Mouse (Mus musculus) midbrain, embryonic 12.5 days (tissue): ENCODE results near the gene Olfr1128. TPM values are rescaled to one million over a fixed set of nuclear protein-coding genes. Genes with fewer than 3 reads are reported as not detected.
"Not testable (repeated sequence)": the region's sequence is repeated elsewhere in the genome, so short reads cannot be mapped to it uniquely, and the experiment has no call there.

ENCODE experiments used
- ATAC-seq: fragments of 200-750 bp; cut with Nextera tagmentation; 2 replicates; pipeline ENCODE4 v1.8.0; 2017; ENCODE audit warnings: low read depth, moderate TSS enrichment, moderate library complexity; ENCODE audit not compliant: low FRiP score
- H3K27ac ChIP-seq: fragments of 300-500 bp; sonication (generic); replicated peaks from 2 replicates; pipeline ENCODE4 v1.5.1; 2016; ENCODE audit warnings: mild to moderate bottlenecking
- H3K27me3 ChIP-seq: fragments of 300-500 bp; sonication (generic); 2 replicates; pipeline ENCODE4 v1.6.1; 2016; ENCODE audit warnings: mild to moderate bottlenecking
- H3K36me3 ChIP-seq: fragments of 300-500 bp; sonication (generic); 2 replicates; pipeline ENCODE4 v1.6.1; 2016
- H3K4me1 ChIP-seq: fragments of 300-500 bp; sonication (generic); 2 replicates; pipeline ENCODE4 v1.6.1; 2016
- H3K4me2 ChIP-seq: fragments of 300-500 bp; sonication (generic); replicated peaks from 2 replicates; pipeline ENCODE4 v1.6.1; 2016; ENCODE audit warnings: mild to moderate bottlenecking, moderate library complexity
- H3K4me3 ChIP-seq: fragments of 300-500 bp; sonication (generic); 2 replicates; pipeline ENCODE4 v1.5.1; 2016; ENCODE audit warnings: mild to moderate bottlenecking
- H3K9ac ChIP-seq: fragments of 300-500 bp; sonication (generic); replicated peaks from 2 replicates; pipeline ENCODE4 v1.6.1; 2016; ENCODE audit warnings: mild to moderate bottlenecking, moderate library complexity
- H3K9me3 ChIP-seq: fragments of 300-500 bp; sonication (generic); 2 replicates; pipeline ENCODE4 v1.6.1; 2016; ENCODE audit warnings: mild to moderate bottlenecking
- WGBS: fragments of 180-500 bp; shearing (Covaris S2); methylation state at CpG from one replicate; pipeline ENCODE4 v1.1.7; 2016; 5-methylcytosine and 5-hydroxymethylcytosine counted together
- polyA plus RNA-seq: library from polyadenylated mRNA; unstranded; fragments of >200 nt; fragmentation: Nextera tagmentation; extraction: Ambion mirVana; gene quantifications from 2 replicates; pipeline ENCODE4 v1.2.1, GENCODE M21; 2016

The Olfr1128 gene
- polyA plus RNA-seq, result not detected in 2 replicates

- no peaks in the 10 kb centered on the region for H3K4me1 ChIP-seq
- ATAC-seq, result no peak
- H3K4me2 ChIP-seq, result no peak within 1 kb of the TSS
- 87% methylated on average over 1 of the region's 1 CpGs for WGBS
- H3K4me3 ChIP-seq, result no peak within 1 kb of the TSS
- no peak within 1 kb of the TSS for H3K27ac ChIP-seq
- H3K9me3 ChIP-seq, result no peaks in the 10 kb centered on the region
- no peaks in the 10 kb centered on the region for H3K36me3 ChIP-seq
- H3K27me3 ChIP-seq, result no peaks in the 10 kb centered on the region
- H3K9ac ChIP-seq, result no peak within 1 kb of the TSS
These were observed at the start of gene Olfr1128 for GRCm38 (mm10) chr2:87545442-87545841. TSS of gene Olfr1128 (minus strand) at chr2:87545542.

GRCm38 (mm10) chr2:87573602-87574001 is 28.3 kb upstream of the Olfr1128 start, which contains the start of gene Olfr1129:
TSS of gene Olfr1129 (plus strand) at chr2:87573902.
- WGBS, result 71% methylated on average over 1 of the region's 1 CpGs
- H3K36me3 ChIP-seq, H3K4me2 ChIP-seq, H3K27me3 ChIP-seq, ATAC-seq, H3K4me3 ChIP-seq, H3K9me3 ChIP-seq, H3K27ac ChIP-seq, H3K4me1 ChIP-seq, H3K9ac ChIP-seq: not testable (repeated sequence)

GRCm38 (mm10) chr2:87534826-87535225 is 10.5 kb downstream of the Olfr1128 start:
- Histone ChIP-seq H3K36me3 (no peaks in the 10 kb centered on the region), H3K4me1 (no peaks in the 10 kb centered on the region)

GRCm38 (mm10) chr2:87531496-87531895 is 13.8 kb downstream of the Olfr1128 start, which contains the start of gene Olfr153:
TSS of gene Olfr153 (plus strand) at chr2:87531796.
- no peak for ATAC-seq
- Histone ChIP-seq H3K27ac (no peak within 1 kb of the TSS), H3K4me1 (no peaks in the 10 kb centered on the region), H3K9ac (no peak within 1 kb of the TSS), H3K9me3 (no peaks in the 10 kb centered on the region), H3K36me3 (no peaks in the 10 kb centered on the region), H3K27me3 (no peaks in the 10 kb centered on the region), H3K4me2 (no peak within 1 kb of the TSS), H3K4me3 (no peak within 1 kb of the TSS)

More at GRCm38 (mm10) chr2:87534826-87535225, 10.5 kb downstream of the Olfr1128 start:
- Histone ChIP-seq H3K27ac (no peak overlapping the region), H3K9me3 (no peaks in the 10 kb centered on the region), H3K27me3 (no peaks in the 10 kb centered on the region), H3K9ac (no peak overlapping the region), H3K4me3 (no peak overlapping the region), H3K4me2 (no peak overlapping the region)
- no peak for ATAC-seq
- WGBS, result 70% methylated on average over 2 of the region's 2 CpGs

DNA sequence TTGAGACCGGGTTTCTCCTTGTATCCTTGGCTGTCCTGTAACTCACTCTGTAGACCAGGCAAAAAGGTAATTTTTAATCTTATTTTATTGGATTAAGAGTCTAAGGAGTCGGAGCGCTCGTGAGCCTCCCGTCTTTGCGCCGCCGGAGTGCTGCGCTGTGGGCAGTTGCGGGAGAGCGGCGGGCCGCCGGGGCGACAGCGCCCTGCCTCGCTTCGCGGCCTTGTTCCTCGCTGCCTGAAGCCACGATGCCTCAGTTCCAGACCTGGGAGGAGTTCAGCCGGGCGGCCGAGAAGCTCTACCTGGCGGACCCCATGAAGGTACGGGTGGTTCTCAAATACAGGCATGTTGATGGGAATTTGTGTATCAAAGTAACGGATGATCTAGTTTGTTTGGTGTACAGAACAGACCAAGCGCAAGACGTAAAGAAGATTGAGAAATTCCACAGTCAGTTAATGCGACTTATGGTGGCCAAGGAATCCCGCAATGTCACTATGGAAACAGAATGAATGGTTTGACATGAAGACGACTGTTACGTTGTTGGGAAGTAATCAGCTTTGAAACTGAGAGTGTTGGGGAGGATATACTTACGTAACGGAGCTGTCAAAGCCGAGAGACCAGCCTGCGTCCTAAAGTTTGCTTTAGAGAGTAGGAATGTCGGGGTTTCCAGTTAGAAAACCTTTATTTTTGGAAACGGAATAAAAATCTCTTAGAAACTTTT is 19.3 kb downstream of the Olfr1128 start:
- peak overlapping the region; percentile 43 for H3K4me2 ChIP-seq
- not testable (repeated sequence) for H3K4me1 ChIP-seq, H3K27me3 ChIP-seq, H3K36me3 ChIP-seq, H3K27ac ChIP-seq, H3K9ac ChIP-seq, H3K9me3 ChIP-seq
- peak overlapping the region; percentile 27 for H3K4me3 ChIP-seq
- WGBS, result 23% methylated on average over 38 of the region's 39 CpGs
- ATAC-seq, result peak; percentile 82

DNA sequence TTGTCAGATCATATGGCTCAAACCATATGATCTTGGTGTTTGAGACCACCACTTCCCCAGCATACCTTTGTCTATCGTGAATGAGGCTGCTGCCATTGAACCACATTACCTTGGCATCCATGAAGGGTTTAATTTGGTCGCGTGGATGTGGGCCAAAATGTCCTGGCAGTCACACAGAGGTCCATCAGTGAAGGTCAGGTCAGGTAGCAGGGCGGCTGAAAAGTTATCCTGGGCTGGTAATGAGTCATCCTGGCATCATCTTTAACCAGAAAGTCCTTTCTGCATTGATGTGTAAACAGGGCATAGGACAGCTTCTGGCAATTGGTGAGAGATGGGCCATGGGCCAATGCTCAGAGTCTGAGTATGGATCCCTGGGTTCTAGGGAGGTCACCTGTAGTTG is 24.7 kb downstream of the Olfr1128 start:
- Histone ChIP-seq H3K4me3 (no peak overlapping the region), H3K27me3 (no peaks in the 10 kb centered on the region), H3K4me1 (no peaks in the 10 kb centered on the region), H3K9ac (no peak overlapping the region), H3K36me3 (no peaks in the 10 kb centered on the region), H3K4me2 (no peak overlapping the region), H3K9me3 (no peaks in the 10 kb centered on the region), H3K27ac (no peak overlapping the region)
- 87% methylated on average over 4 of the region's 4 CpGs for WGBS
- no peak for ATAC-seq

- Histone ChIP-seq H3K9ac (no peak overlapping the region), H3K27ac (no peak overlapping the region), H3K9me3 (no peaks in the 10 kb centered on the region), H3K27me3 (no peaks in the 10 kb centered on the region), H3K4me3 (no peak overlapping the region), H3K4me1 (no peaks in the 10 kb centered on the region), H3K4me2 (no peak overlapping the region), H3K36me3 (no peaks in the 10 kb centered on the region)
- no peak for ATAC-seq
- 85% methylated on average over 3 of the region's 3 CpGs for WGBS
These were observed 28.8 kb downstream of the Olfr1128 start for GRCm38 (mm10) chr2:87516581-87516980.

DNA sequence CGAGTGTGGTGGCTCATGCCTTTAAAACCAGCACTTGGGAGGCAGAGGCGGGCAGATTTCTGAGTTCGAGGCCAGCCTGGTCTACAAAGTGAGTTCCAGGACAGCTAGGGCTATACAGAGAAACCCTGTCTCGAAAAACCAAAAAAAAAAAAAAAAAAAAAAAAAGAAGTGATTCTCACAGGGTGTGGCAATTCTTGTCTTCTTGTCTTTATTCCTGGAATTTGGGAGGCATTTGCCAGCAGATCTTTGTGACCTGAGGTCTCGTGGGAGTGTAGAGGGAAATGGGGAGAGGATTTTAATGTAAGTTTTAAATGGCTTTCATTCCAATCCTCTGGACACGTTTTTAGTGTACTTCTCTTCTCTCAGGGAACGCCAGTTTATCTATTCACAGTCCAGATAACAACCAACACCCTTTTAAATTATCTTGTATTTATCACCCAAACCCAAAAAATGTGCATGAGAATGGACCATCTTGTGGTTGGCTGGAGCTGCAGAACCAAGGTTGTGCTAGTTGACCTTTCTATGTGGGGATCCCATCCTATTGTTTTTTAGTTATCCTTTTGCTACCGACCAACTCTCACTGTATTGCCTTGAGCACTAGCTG is 29.8 kb downstream of the Olfr1128 start:
- Histone ChIP-seq H3K4me3 (no peak overlapping the region), H3K4me2 (no peak overlapping the region), H3K27me3 (no peaks in the 10 kb centered on the region), H3K4me1 (no peaks in the 10 kb centered on the region), H3K9me3 (no peaks in the 10 kb centered on the region), H3K9ac (no peak overlapping the region), H3K27ac (no peak overlapping the region), H3K36me3 (no peaks in the 10 kb centered on the region)
- no peak for ATAC-seq
- 86% methylated on average over 8 of the region's 8 CpGs for WGBS

GRCm38 (mm10) chr2:87515046-87515445 is 30.3 kb downstream of the Olfr1128 start:
- Histone ChIP-seq H3K27ac (no peak overlapping the region), H3K27me3 (no peaks in the 10 kb centered on the region), H3K4me2 (no peak overlapping the region), H3K36me3 (no peaks in the 10 kb centered on the region), H3K9me3 (no peaks in the 10 kb centered on the region), H3K9ac (no peak overlapping the region), H3K4me3 (no peak overlapping the region), H3K4me1 (no peaks in the 10 kb centered on the region)
- ATAC-seq, result no peak
- WGBS, result 88% methylated on average over 2 of the region's 2 CpGs

- Histone ChIP-seq H3K27me3 (no peaks in the 10 kb centered on the region), H3K4me2 (no peak within 1 kb of the TSS), H3K27ac (no peak within 1 kb of the TSS), H3K36me3 (no peaks in the 10 kb centered on the region), H3K9ac (no peak within 1 kb of the TSS), H3K9me3 (no peaks in the 10 kb centered on the region), H3K4me3 (no peak within 1 kb of the TSS), H3K4me1 (no peaks in the 10 kb centered on the region)
- 85% methylated on average over 6 of the region's 6 CpGs for WGBS
- no peak for ATAC-seq
These were observed 39.1 kb downstream of the Olfr1128 start, which contains the start of gene Pramel6 for GRCm38 (mm10) chr2:87506265-87506664. TSS of gene Pramel6 (plus strand) at chr2:87506565.

- H3K27me3 ChIP-seq, H3K4me2 ChIP-seq, ATAC-seq, H3K9ac ChIP-seq, H3K9me3 ChIP-seq, H3K36me3 ChIP-seq, H3K27ac ChIP-seq, H3K4me3 ChIP-seq, H3K4me1 ChIP-seq: not testable (repeated sequence)
- 84% methylated on average over 4 of the region's 5 CpGs for WGBS
These were observed 48.3 kb downstream of the Olfr1128 start, which contains the start of gene Pramel7 for GRCm38 (mm10) chr2:87496993-87497392. TSS of gene Pramel7 (minus strand) at chr2:87497093.
